Mouse (Mus musculus) hindbrain, postnatal 0 days (tissue): ENCODE data around the gene Trp73. TPM values are rescaled to one million over a fixed set of nuclear protein-coding genes. Genes with fewer than 3 reads are reported as not detected.

Experiments
- ATAC-seq: fragments of 200-750 bp; cut with Nextera tagmentation; 2 replicates; pipeline ENCODE4 v1.8.0; 2017; ENCODE audit warnings: mild to moderate bottlenecking, moderate TSS enrichment, moderate library complexity
- DNase-seq: peaks from one replicate; pipeline ENCODE4 v3.0.0-alpha.2; 2015; ENCODE audit warnings: low spot score
- H3K27ac ChIP-seq: fragments of 300-500 bp; sonication (generic); 2 replicates; pipeline ENCODE4 v1.5.1; 2014; ENCODE audit warnings: mild to moderate bottlenecking
- H3K27me3 ChIP-seq: fragments of 300-500 bp; sonication (generic); 2 replicates; pipeline ENCODE4 v1.6.1; 2014; ENCODE audit warnings: low read length, mixed read lengths; ENCODE audit not compliant: insufficient read depth
- H3K36me3 ChIP-seq: fragments of 300-500 bp; sonication (generic); 2 replicates; pipeline ENCODE4 v1.6.1; 2014; ENCODE audit warnings: low read length, mixed read lengths; ENCODE audit not compliant: insufficient read depth
- H3K4me1 ChIP-seq: fragments of 300-500 bp; sonication (generic); 2 replicates; pipeline ENCODE4 v1.6.1; 2014; ENCODE audit warnings: antibody characterized with exemption, low read length, mixed read lengths; ENCODE audit not compliant: insufficient read depth
- H3K4me2 ChIP-seq: fragments of 300-500 bp; sonication (generic); 2 replicates; pipeline ENCODE4 v1.6.1; 2014; ENCODE audit warnings: low read depth, mild to moderate bottlenecking, low read length, moderate library complexity, mixed read lengths
- H3K4me3 ChIP-seq: fragments of 300-500 bp; sonication (generic); 2 replicates; pipeline ENCODE4 v1.5.1; 2014; ENCODE audit warnings: low read length
- H3K9ac ChIP-seq: fragments of 300-500 bp; sonication (generic); replicated peaks from 2 replicates; pipeline ENCODE4 v1.6.1; 2014; ENCODE audit warnings: mild to moderate bottlenecking, low read length, moderate library complexity, mixed read lengths
- H3K9me3 ChIP-seq: fragments of 300-500 bp; sonication (generic); 2 replicates; pipeline ENCODE4 v1.6.1; 2016; ENCODE audit warnings: low read length, mixed read lengths
- CTCF ChIP-seq: IDR thresholded peaks from 2 replicates; pipeline ENCODE4 v1.5.1; 2016; ENCODE audit warnings: antibody characterized with exemption, control low read depth, low read depth
- WGBS: fragments of 180-500 bp; shearing (Covaris S2); extraction: QIAGEN DNeasy Blood & Tissue Kit; methylation state at CpG from one replicate; pipeline ENCODE4 v1.1.7; 2014; 5-methylcytosine and 5-hydroxymethylcytosine counted together
- polyA plus RNA-seq: library from polyadenylated mRNA; unstranded; fragments of >200 nt; fragmentation: Nextera tagmentation; extraction: Ambion mirVana; gene quantifications from 2 replicates; pipeline ENCODE4 v1.2.1, GENCODE M21; 2015
- total RNA-seq: library from RNA; depleted of rRNA; stranded (reverse); fragments of >200 nt; gene quantifications from 2 replicates; pipeline ENCODE4 v1.2.3, GENCODE M21; 2014

Trp73 gene
- total and polyA plus RNA-seq, 2 experiments from 2014 or later = 0.96 to 1.2 TPM

DNA sequence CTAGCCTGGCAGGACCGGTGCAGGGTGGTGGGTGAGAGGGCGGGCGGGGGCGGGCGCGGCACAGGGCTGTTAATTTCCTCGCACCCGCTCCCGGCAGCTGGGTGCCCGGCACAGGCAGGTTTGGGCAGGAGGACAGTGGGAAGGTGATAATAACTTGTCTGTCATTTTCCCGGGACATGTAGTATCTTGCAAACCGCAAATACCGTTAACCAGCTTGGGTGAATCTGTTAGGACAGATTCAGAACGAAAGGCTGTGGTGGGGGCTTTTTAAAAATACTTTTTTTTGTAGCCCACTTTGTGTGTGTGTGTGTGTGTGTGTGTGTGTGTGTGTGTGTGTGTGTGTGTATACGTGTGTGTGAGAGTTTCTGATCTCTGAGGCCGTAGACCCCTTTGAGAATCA, 68.1 kb downstream of the Trp73 start:
- Histone ChIP-seq H3K4me1 (no peaks in the 10 kb centered on the region), H3K4me3 (0 out of 2 replicates have a peak overlapping the region, but pooled peaks have one; percentile 15), H3K9ac (no peak overlapping the region), H3K9me3 (no peaks in the 10 kb centered on the region), H3K36me3 (no peaks in the 10 kb centered on the region), H3K4me2 (peak overlapping the region; percentile 45), H3K27me3 (0 out of 2 replicates have a peak, but pooled peaks cover 12% of the 10 kb centered on the region), H3K27ac (no peak overlapping the region)
- no peak for TF ChIP-seq CTCF
- ATAC-seq = no peak
- 30% methylated on average over 10 of the region's 16 CpGs for WGBS
- no peak for DNase-seq

DNA sequence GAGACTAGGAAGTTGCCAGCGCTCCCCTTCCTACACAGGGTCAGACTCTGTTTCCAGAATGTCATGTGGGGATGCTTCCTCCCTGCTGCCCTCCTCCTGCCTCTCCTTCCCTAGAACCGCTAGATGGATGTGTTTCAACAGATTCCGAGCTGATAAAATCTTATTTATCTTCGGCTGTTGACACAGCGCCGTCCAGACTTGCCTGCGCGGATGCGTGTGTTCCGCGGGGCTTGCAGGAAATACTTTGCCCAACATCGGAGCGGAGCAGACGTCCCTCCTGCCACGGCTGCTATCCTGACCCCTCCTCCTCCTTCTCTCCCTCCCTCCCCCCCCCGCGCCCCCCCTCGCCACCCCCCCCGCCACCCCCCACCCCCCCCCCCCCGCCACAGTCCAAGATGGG, 68.5 kb downstream of the Trp73 start:
- ATAC-seq = no peak
- DNase-seq = peak; percentile 16

DNA sequence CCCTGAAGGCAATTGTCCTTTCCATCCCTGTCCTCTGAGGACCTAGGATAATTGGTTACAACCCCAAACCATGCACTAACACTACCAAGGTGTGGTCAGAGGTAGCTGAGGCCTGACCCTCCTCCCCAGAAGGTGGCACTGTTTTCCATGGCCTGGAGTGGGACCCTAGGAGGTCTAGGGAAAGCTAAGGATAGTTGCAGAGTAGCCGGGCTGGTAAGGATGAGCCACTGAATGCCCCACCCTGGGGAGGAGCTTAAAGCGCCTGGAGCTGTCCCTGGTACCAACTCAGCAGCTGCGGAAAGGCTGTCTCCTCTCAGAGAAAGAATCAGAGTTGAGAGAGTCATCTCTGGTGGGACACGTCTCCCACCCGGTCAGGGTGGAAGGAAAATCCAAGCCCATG, 69.1 kb downstream of the Trp73 start:
- Histone ChIP-seq H3K36me3 (no peaks in the 10 kb centered on the region), H3K27me3 (0 out of 2 replicates have a peak, but pooled peaks cover 12% of the 10 kb centered on the region), H3K4me3 (no peak overlapping the region), H3K27ac (no peak overlapping the region), H3K9ac (no peak overlapping the region), H3K4me1 (no peaks in the 10 kb centered on the region), H3K9me3 (no peaks in the 10 kb centered on the region), H3K4me2 (no peak overlapping the region)
- TF ChIP-seq CTCF = peak; percentile 67
- 7% methylated on average over 5 of the region's 5 CpGs for WGBS
- 0 out of 2 replicates have a peak, but pooled peaks have one; percentile 46 for ATAC-seq
- peak; percentile 38 for DNase-seq

More for the DNA sequence above, 68.5 kb downstream of the Trp73 start:
- H3K4me3 ChIP-seq = peak overlapping the region; percentile 15; the same call in 1 of the 2 replicates
- H3K27ac ChIP-seq = no peak overlapping the region
- no peaks in the 10 kb centered on the region for H3K36me3 ChIP-seq
- H3K27me3 ChIP-seq = 0 out of 2 replicates have a peak, but pooled peaks cover 12% of the 10 kb centered on the region
- no peaks in the 10 kb centered on the region for H3K9me3 ChIP-seq
- WGBS = 3% methylated on average over 15 of the region's 20 CpGs
- H3K9ac ChIP-seq = no peak overlapping the region
- no peak for TF ChIP-seq CTCF
- peak overlapping the region; percentile 45 for H3K4me2 ChIP-seq
- no peaks in the 10 kb centered on the region for H3K4me1 ChIP-seq

DNA sequence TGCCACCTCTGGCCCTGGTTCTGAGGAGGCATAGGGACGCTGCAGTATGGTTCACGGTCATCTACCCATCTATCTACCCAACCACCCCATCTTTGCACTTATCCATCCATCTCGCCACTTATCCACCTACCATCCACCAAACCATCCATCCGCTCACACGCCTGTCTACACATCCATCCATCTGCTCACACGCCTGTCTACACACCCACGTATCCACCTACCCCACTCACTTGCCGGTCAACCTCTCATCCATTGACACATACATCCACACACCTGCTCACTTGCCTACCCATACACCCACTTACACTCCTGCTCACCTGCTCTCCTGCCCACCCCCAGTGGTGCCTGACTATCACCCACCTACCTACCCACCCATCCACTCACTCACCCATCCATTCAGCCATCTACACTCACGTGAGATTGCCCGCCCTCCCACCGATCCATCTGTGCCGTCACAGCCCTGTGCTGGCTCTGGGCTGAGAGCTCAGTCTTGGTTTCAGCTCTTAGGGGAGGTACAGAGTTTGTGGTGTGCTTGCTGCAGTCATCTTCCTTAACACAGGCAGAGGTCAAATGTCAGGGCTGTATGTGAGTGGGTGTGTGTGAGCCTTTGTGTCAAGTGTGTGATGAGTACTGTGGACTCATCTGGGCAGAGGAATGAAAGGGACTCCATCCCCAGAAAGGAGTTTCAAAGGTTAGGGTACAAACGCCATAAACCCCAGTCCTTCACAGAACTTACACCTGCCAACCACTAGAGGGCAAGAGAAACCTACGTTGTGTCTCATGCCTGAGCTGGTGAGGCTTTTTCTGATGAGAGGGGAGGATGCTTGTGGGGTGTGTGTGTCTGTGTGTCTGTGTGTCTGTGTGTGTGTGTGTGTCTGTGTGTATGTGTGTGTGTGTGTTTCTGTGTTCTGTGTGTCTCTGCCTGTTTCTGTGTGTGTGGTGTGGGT, 74.9 kb downstream of the Trp73 start:
- peak; percentile 75 for ATAC-seq
- no peaks in the 10 kb centered on the region; the same call in 1 of the 2 replicates for H3K27me3 ChIP-seq
- H3K4me3 ChIP-seq = no peak overlapping the region
- no peaks in the 10 kb centered on the region for H3K4me1 ChIP-seq
- peak; percentile 99 for TF ChIP-seq CTCF
- peak; percentile 74 for DNase-seq
- no peaks in the 10 kb centered on the region for H3K9me3 ChIP-seq
- H3K36me3 ChIP-seq = no peaks in the 10 kb centered on the region
- WGBS = 66% methylated on average over 14 of the region's 14 CpGs
- H3K9ac ChIP-seq = no peak overlapping the region
- H3K4me2 ChIP-seq = no peak overlapping the region
- H3K27ac ChIP-seq = no peak overlapping the region

DNA sequence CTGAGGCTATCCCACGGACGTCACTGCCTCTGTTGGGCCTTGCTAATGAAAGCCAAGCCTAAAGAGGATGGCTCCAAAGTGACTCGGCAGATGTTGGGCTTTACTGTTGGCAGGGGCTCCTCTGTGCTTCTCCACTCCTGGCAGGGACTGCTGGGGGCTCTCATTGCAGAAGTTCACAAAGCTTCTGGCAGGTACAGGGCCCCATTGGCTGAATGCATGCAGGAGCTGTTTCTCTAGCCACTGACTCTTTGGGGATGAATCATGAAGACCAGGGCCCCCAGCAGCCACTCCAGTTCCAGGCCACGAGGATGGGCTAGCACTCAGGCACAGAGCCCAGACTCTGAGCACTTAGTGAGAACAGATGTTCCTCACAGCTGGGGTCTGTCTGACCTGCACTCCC, 82.3 kb downstream of the Trp73 start:
- Histone ChIP-seq H3K36me3 (no peaks in the 10 kb centered on the region), H3K9me3 (no peaks in the 10 kb centered on the region), H3K4me3 (no peak overlapping the region), H3K4me2 (no peak overlapping the region), H3K9ac (no peak overlapping the region), H3K4me1 (no peaks in the 10 kb centered on the region), H3K27me3 (no peaks in the 10 kb centered on the region), H3K27ac (no peak overlapping the region)
- WGBS = 57% methylated on average over 4 of the region's 4 CpGs
- DNase-seq (no peak), ATAC-seq (no peak)
- no peak for TF ChIP-seq CTCF

DNA sequence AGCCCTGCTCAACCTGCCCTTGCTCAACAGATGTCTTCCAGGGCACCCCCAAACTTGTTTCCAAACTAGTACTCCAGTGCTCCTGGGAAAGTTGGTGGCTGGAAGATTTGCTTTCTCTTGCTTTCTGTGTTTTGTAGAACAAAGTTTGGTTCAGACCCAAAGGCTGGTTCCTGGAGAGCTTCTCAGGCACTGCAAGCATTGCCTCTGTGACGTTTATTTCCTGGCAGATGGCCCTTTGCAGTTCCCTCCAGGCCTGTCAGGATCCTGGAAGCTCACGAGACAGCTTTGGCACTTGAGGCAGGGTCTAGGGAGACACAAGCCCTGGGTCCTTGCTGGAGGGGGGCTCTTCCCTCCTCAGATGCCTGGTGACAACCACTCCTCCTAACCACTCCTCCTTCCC, 83.3 kb downstream of the Trp73 start:
- Histone ChIP-seq H3K27ac (no peak overlapping the region), H3K27me3 (no peaks in the 10 kb centered on the region), H3K4me3 (no peak overlapping the region), H3K36me3 (no peaks in the 10 kb centered on the region), H3K4me1 (no peaks in the 10 kb centered on the region), H3K4me2 (no peak overlapping the region), H3K9me3 (no peaks in the 10 kb centered on the region), H3K9ac (no peak overlapping the region)
- WGBS = 32% methylated on average over 2 of the region's 2 CpGs
- ATAC-seq = no peak
- DNase-seq = peak; percentile 17
- TF ChIP-seq CTCF = no peak

DNA sequence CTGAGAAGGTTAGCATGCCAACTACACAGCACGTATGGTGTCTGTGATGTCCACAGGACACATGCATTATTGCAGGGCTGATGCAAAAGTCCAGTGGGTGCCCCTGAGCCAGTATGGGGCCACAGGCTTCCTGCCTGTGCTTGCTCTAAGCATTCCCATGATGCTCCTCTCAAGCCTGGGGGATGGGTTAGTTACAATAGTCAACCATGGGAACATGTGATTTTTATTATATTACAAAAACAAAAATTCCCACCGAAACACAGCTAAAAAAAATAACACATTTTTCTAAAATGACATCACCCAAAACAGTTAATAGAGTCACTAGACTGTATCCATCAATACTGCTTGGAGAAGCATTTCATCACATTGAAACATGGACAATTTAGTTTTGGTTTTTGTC, 84.0 kb downstream of the Trp73 start:
- DNase-seq = no peak
- no peaks in the 10 kb centered on the region for H3K9me3 ChIP-seq
- no peak overlapping the region for H3K9ac ChIP-seq
- H3K27me3 ChIP-seq = no peaks in the 10 kb centered on the region
- ATAC-seq = no peak
- no peak overlapping the region for H3K27ac ChIP-seq
- no peaks in the 10 kb centered on the region for H3K36me3 ChIP-seq
- 73% methylated on average over 2 of the region's 2 CpGs for WGBS
- H3K4me3 ChIP-seq = no peak overlapping the region
- H3K4me1 ChIP-seq = no peaks in the 10 kb centered on the region
- H3K4me2 ChIP-seq = no peak overlapping the region
- no peak for TF ChIP-seq CTCF
